Mouse (Mus musculus) yolk sac, embryonic 10.5 days (tissue): ENCODE data around the gene Bnc2.
A peak's percentile ranks its signal among the peaks of the same experiment; 100 is the strongest.

Source experiments
- DNase-seq: peaks from one replicate; pipeline ENCODE4 v3.0.0-alpha.2; 2017; ENCODE audit warnings: low spot score

Bnc2 gene

DNA sequence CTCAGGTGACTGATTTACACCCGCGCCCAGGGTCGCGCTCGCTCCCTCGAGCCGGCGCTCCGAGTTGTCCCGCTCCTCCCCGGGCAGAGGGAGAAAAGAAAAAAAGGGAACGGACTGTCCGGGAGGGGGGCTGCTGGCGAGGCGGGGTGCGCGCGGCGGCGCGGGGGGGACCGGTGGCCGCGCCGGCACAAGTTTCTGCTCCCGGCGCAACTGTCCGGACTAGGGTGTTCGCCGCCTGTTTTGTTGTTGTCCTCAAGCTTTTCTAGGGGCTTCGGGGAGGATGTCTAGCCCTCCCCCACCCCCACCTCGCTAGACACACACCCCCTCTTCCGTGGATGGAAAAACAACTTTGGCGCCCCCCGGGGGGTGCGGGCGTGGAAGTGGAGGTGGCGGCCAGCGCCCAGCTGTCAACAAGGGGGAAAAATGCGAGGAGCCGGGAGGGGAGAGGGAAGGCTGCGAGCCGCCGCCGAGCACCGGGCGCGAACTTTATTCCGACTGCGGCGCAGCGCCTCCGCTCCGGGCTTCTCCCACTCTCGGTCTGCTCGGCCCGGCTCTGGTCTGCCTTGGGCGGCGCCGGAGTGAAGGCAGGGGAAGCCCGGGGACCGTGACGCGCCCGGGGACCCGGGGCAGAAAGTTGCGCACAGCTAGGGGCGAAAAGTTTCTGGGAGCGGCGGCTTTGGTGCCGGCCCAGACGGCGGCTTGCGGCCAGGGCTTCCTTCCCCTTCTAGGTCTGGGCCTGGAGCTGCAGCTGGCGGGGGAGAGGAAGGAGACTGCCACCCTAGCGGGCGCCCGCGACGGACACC, at the start of gene Bnc2:
Bnc2 (minus strand) TSS at position 105 of the 803 bp plus-strand sequence.
- no peak for DNase-seq

DNA sequence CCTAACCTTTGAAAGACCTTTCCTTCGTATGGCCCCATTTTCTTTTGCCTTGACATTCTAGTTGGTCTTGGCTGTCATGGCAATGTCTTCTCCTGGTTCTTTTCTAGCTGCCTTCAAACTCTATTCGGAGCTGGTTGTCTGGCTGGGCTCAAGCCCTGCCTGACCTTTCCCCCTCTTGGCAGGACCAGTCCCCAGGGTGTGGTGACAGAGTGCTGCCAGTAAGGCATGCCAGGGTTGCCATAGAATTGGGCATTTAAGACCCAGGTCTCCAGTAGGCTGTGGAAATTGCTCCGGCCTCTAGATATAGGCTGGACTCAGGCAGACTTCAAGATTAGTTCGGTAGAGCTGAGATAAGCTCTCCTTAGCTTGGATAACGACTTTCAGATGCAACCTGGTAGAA, 32.9 kb upstream of the Bnc2 start:
- DNase-seq: no peak

DNA sequence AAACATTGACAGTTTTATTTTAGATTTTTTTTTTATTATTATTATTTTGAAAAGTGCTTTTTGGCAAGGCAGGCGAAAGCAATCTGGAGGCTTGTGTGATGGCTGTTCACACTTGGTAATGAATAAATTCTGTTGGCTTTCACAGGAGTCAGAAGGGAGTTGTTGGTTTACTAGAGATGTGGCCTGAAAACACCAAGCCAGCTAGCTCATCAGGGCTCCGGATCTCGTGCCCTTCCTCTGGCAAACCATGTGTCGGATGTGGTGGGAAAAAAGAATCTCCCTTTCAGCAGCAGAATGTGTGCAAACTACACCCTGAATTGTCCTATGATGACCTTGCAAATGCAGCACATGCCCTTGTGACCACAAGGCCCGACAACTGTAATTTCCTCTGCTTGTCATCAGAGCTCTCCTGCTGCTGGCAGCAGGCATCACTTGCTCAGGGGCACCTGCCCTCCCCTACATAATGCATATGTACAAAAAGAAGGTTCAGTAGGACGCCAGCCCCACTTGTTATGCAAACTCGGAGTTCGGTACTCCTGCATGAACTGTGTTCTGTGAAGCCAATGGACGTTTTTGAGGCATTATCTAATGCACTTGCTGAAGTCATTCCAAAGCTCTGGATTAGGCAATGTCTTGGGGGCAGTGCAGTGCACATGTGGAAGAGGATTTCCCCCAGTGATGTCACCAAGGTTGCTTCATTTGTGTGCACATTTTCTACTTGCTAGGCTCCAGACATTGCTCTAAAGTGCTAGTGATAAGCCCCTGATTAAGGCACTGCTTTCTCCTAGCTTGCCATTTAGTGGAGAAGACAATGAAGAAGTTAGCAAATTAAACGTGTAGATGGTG, 10.7 kb upstream of the Bnc2 start:
- no peak for DNase-seq

DNA sequence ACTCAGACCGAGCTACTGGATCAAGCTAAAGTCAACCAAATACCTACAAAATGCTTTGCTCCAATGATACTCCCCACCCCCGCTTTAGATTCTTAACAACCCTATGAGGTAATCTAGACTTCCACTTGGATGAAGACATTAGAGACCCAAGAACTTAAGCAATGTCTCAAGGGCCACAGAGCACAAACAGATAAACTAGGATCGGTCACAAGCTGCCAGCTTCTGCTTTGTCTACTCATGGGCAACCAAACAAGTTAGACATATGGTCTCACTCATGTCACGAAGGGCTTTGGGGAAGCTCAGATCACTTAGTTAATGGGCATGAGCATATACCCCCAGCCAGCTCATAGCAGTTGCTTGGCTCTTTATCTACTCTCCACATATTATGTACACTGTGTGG, 9.9 kb upstream of the Bnc2 start:
- DNase-seq: no peak

DNA sequence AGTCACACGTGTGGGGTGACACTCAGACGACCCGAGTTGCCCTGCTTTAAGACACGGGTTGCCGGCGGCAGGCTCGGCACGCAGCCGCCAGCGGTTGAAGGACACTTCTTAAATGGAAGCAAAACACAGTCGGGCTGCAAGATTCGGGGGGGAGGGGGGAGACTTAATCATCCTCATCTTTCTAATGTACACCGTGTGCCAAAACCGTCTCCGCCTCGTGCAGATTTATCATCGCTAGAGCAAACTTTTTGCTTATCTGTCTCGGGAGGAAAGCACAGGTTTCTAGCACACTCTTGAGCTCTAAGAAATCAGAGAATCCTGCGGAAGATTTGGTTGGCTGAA, 870 bp upstream of the Bnc2 start:
- DNase-seq: peak; percentile 50

DNA sequence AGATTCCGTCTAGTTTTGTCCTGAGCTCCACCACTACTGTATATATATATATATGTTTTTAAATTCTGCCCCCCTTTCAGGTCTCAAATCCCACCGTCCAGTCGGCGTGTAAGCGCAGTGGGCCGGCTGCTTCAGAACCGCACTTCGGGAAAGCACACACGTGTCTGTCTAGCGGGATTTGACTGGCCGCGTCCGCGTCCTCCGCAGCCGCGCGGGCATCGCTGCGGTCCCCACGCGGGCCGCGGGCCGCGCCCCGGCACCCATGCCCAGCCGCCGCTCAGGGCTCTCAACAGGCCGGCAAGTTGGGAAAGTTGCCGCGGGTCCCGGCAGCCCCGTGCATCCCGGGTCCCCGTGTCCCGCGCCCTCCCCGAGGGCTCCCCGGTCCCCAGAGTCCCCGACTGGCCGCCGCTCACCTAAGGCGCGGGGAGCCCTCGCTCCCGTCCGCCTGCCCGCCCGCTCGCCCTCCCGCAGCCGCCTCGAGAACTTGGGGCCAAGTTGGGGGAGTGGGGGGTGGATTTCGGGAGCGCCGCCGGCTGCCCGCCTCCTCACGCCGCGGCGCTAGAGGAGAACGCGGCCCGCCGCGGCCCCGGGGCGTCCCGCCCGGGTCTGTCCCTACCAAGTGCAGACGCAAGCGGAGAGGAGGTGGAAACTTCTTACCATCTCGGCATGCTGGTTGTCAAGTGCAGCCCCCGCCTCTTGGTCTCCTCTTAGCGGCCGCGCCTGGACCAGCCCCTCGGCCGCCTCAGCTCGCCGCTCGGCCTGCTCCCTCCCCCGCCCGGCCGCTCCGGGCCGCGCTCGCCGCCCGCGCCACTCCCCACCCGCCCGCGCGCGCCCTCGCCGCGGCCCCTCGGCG, 531 bp downstream of the Bnc2 start:
- DNase-seq: peak; percentile 67

DNA sequence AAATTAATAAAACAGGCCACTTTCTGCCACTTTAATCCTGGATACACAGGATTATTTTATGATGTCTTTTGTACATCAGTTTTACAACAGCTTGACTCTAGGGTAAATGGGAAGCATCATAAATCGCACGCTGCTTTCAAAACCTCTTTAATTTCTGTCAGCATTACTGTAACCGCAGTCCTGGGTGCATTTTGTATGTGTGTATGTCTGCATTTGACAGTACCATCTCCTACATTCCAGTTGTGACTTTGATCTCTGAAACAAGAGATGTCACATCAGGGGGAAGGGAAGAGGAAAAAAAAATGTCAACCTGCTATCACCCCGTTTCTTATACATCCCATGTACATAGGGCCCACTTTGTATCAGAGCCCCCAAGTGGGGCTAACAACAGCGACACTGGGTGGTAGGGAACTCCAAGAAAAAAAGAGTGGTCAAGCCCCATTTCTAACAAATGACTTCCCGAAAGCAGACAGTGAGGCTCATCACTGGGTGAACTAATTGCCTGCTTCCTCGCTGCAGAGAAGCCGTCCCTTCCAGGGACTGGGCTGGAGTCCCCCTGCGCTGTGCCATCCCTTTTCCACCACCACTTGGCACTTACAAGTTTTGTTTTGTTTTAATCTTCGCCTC, 1.3 kb downstream of the Bnc2 start:
- DNase-seq: peak; percentile 20

DNA sequence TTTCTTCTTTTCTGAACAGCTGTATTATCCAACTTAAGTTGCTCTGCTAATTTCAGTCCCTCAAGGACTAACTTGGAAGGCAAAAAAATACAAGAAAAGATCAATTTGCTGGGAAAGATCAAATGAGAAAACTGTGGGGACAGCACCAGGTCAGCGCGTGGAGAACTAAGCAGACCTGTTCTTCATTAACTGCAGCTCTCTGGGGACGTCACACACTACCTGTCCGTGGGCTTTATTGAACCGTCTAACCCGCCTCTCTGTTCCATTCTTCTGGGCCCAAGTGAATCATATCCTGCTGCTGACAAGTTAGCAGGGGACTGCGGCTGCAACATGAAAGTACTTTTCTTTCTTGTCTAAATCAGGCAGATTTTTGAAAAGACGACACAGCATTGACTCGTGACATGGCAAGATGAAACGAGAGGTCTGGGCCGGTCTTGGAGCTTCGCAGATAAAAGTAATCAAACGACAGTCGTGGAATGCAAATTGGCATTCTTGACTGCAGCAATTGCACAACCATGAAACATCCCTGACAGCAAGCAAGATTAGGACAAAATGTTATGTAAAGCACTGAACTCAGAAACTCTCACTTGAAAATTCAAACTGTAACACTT, 2.8 kb downstream of the Bnc2 start:
- DNase-seq: no peak

DNA sequence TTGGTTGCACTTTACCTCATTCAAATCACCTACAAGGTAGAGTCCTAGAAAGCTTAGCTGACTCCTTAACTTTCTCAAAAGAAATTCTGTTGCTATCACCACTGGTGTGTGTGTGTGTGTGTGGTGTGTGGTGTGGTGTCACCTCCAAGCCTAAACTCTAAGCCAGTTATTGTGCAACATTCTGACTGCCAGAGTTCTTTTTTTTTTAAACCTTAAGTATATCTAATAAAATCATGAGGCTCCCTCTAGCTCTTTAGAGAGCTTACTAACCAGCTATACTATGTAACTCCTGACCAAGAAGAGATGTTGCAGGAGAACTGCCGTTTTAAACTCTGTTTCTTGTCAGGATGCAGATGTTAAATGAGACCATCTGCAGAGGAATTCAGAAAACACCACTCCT, 4.1 kb downstream of the Bnc2 start:
- DNase-seq: no peak

DNA sequence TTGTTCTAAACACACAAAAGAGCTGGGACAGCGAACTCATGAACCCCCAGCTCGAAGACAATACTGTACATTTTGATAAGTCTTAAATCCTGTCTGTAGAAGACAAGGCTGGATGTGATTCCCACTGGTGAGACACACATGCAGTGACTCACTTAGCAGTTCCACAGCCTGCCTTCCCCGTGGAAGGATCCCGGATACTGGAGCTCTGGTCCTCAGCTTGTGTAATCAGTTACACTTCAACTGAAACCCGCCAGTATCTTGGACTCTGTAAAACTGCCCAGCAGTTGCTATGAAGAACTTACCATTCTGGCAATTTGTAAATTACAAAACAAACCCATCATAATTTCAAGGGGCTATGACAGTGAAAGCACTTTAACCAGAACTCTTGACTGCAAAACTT, 5.4 kb downstream of the Bnc2 start:
- DNase-seq: no peak

DNA sequence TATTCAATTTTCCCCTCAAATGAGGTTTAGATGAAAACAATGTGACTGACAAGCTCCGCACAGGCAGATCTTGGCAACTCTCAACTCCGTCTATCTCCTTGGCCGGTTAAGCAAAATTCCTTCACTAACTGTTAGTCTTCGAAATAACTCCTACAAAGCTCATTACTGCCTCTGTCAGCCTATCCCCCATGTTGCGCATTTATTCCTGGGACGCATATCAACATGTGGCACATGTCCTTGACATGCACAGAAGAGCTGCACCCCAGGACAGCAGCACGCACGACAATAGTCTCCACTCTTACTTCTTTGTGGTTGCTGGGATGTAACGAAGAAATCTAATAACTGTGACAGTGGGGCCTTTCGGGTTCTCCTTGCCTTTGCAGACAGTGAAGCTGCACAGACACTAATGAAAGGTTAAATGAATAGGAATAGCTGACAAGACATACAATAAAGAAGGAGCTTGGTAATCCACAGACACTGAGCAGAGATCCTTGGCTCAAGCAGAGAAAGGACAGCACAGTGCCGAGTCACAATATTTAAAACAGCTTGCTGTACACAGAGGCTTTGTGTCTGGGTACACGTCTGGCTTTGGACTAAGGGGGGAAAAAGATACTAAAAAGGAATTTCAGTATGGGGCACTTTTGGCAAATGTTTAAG, 6.0 kb downstream of the Bnc2 start:
- DNase-seq: no peak

DNA sequence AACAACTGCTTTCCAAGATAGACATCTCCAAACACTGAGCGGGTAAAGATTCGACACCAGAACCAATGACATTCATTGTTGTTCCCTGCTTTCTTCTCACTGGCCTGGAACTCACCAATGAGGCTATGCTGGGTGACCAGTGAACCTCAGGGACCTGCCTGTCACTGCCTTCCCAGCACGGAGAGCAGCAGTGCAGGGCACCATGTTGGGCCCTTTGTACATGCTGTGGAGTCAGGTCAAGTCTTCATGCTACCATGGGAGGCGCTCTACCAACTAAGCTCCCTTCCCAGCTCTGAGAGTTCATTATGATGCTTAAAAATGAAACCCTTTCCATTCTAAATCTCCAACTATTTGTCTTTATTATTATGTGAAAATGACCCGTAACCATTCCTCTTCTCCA, 6.8 kb downstream of the Bnc2 start:
- no peak for DNase-seq

DNA sequence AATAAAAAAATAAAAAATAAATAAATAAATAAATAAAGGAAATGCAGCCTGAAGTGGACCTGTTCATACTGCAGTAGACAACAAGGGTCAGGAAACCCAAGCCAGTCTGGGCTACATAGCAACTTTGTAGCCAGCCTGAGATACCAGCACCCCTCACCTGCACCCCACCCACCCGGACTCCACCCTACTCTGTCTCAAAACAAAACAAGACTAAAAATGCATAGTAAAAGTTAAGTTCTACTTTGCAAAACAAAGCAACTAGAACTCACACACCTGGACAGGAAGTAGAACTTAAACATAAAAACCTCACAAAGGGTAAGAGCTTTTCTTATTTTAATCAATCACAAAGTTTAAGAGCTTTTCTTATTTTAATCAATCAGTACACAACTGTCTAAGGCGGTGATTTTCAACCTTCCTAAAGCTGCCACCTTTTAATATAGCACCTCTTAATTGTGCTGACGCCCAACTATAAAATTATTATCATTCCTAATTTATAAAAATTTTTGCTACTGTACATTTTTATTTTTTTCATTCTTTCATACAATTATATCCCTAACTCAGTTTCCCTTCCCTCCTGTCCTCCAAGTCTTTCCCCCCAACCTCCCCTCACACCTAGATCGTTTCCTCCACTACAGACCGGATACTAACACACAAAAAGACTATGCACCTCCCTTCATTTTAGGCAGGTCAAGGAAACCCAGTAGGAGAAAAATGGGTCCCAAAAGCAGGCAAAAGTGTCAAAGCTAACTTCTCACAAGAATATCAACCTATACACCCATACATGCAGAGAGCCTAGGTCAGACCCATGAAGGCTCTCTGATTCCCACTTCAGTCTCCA, 12.6 kb downstream of the Bnc2 start:
- no peak for DNase-seq

DNA sequence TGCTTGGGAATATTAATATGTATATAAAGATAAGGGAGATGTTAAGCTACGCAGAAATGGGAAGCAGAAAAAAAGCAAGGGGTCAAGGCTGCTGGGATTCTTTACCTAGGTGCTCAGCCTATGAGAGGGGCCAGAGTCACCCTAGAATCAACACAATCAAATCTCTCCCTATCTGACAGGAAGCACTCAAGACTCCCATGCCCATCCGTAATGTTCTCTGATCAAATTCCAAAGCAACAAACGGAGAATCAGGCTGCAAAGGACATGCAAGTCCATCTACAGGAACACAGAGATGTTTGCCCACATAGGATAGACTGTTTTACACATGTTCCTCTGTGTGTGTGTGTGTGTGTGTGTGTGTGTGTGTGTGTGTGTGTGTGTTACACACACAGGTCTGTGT, 13.7 kb downstream of the Bnc2 start:
- DNase-seq: no peak

DNA sequence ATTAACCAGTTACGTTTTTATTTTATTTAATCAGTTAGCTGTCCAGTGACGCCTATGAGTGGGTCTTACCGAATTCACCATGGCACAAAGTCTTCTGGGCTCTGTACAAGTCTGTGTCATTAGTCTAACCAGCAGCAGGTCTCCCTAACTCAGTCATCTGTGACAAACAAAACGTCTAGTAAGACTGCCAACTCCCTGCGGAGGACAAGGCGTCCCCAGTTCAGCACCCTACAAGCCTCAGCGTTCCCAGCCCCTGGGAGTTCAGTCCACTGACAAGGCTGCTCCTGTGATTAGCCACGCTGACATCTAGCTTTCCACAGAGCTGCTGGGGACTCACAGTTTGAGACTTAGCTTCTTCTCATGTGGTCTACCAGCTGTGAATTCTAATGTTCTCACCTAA, 23.3 kb downstream of the Bnc2 start:
- no peak for DNase-seq

DNA sequence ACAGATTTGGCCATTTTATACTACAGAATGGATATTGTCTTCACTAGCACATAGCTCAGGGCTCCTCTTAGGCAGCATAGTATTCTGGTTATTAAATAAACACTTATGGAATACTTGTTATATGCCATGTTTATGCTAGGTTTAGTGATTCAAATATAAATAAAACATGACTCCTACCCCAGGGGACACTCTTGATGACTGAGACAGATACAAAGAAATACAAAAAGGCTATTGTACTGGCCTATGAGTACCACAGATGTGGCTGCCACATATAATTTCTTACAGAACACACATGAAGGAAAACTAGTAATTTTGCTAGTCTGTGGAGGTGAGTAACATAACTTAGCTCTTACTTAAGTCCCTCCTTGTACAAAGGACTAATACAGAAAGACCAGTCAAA, 28.5 kb downstream of the Bnc2 start:
- no peak for DNase-seq

DNA sequence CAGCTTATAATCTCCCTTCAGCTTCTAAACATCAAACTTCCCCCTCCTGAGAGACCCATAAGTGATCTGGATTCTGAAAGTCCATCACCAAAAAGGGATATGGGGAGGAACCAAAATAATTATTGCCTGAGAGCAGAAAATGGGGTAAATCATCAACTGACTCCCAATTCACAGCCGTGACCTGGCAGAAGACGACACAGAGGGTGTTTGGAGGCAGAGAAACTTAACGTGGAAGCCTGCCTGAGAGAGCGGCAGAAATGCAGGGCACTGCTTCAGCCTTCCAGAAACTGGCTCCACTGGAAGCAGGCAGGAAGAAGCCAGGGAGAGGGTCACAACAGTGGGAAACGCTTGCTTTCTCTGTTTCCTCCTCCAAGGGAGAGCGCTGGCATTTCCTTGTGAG, 35.9 kb downstream of the Bnc2 start:
- DNase-seq: no peak

DNA sequence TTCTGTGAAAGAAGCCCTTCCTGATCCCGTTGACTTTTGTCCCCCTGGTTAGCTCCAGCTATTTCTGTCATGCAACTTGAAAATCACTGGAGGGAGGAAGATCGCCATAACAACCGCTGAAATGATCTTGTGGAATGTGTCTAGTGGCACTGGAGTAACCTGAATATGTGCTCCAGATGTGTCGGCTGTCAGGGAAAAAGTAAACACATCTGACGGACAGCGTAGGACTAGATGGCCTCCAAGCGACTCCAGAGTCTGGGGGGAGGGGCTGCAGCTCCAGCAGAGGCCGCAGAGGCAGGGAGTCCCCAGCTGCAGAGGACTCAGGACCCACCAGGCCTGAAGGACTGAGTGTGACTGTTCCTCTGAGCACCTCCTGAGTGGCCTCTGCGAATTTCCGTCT, 37.4 kb downstream of the Bnc2 start:
- DNase-seq: peak; percentile 80

DNA sequence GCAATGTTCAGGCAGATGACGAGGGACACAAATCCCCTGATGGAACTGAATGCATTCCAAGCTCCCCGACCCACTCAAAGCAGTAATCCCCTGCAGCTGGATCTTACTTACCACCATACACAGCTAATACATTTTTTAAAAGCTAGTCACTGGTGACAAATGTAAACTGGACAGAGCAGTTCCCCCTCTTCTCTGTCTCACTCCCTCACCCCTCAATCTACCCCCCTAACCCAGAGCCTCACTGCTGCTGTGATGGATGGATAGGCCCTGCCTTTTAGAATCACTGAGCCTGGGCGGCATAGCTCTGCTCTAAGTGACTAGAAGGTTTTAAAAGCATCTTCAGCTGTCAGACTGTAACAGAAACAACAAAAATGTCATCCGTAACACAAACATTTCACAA, 40.3 kb downstream of the Bnc2 start:
- peak; percentile 9 for DNase-seq

DNA sequence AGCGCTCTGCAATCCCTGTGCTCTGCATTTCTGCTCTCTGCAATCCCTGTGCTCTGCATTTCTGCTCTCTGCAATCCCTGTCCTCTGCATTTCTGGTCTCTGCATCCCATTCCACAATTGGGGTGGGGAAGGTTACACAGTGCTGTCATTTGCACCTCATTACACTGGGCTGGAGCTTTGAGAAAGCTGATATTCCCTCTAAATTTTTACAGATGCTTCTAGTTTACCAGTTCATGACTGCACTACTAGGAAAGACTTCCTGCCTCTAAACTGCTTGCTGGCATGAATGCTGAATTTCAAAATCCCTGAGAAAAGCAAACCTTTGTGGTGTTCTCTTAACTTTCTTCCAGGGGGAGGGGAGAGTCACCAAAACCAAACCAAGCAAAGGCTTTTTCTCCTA, 41.1 kb downstream of the Bnc2 start:
- DNase-seq: peak; percentile 6
